Mouse (Mus musculus): ENCODE results near the gene Nat8l.

- TF ChIP-seq ZNF384 (IDR thresholded peaks at IDR 0.05; ENCODE audit: low read depth, low read length) (no peak), CHD2 (IDR thresholded peaks at IDR 0.05; ENCODE audit: low read depth, low read length) (no peak), ZC3H11A (IDR thresholded peaks at IDR 0.05; ENCODE audit: borderline replicate concordance, low read depth, low read length) (no peak)
Measured at GRCm38 (mm10) chr5:33994671-33995625, 836 bp upstream of the Nat8l start.
